Mouse (Mus musculus): ENCODE data around the gene Tfcp2l1. TPM values are rescaled to one million over a fixed set of nuclear protein-coding genes. Genes with fewer than 3 reads are reported as not detected.
A peak's percentile ranks its signal among the peaks of the same experiment; 100 is the strongest.

Gene Tfcp2l1
- 0.10 and 0.12 TPM in 2 replicates for polyA plus RNA-seq (2014; fragmentation: Nextera tagmentation; extraction: Ambion mirVana)

DNA sequence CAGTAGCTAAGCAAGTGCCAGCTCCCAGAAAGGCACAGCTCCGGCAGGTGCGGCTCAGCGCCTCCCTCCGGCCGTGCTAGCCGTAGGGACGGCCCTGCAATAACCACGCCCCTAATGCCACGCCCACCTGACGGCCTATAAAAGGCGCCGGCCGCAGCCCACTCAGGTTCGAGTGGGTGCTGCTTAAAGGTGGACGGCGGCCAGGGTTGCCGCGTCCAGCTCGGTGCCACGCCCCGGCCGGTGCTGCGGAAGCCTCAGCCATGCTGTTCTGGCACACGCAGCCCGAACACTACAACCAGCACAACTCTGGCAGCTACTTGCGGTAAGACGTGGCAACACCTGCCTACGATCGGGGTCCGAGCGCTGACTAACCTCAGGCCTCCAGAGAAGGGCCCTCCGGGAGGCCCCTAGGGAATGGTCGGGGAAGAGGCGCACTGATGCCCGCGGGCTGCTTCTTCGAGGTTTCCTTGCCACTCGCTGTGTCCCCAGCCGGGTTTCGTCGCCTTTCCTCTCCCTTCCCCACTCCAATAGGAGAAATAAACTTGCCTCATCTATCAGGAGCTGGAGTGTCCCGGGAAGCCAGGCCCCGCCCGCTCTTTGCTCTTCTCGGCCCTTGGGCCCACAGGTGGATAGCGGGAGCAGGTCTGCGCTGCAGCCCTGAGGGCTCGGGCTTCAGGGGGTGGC, at the start of gene Tfcp2l1:
Tfcp2l1 (plus strand) TSS at position 165 of the 684 bp plus-strand sequence.
- Histone ChIP-seq H3K4me1 (ENCODE audit: control insufficient read depth, insufficient read depth, low read length) (peaks cover 8% of the 10 kb centered on the region), H3K4me3 (ENCODE audit: low read depth, low read length) (peak within 1 kb of the TSS; percentile 50), H3K4me2 (peak within 1 kb of the TSS; percentile 95), H3K27me3 (ENCODE audit: control insufficient read depth, insufficient read depth, low read length) (peaks cover 17% of the 10 kb centered on the region), H3K9ac (ENCODE audit: low read length) (peak within 1 kb of the TSS; percentile 46), H3K27ac (ENCODE audit: low read depth, low read length) (no peak within 1 kb of the TSS), H3K36me3 (ENCODE audit: control insufficient read depth, insufficient read depth, low read length) (no peaks in the 10 kb centered on the region), H3K9me3 (ENCODE audit: control insufficient read depth, low read length) (no peaks in the 10 kb centered on the region)
- DNase-seq (ENCODE audit: low spot score, missing footprints) (peak; percentile 96), ATAC-seq (ENCODE audit: low FRiP score) (peak; percentile 88)
- WGBS, result under 1% methylated on average over 48 of the region's 48 CpGs

DNA sequence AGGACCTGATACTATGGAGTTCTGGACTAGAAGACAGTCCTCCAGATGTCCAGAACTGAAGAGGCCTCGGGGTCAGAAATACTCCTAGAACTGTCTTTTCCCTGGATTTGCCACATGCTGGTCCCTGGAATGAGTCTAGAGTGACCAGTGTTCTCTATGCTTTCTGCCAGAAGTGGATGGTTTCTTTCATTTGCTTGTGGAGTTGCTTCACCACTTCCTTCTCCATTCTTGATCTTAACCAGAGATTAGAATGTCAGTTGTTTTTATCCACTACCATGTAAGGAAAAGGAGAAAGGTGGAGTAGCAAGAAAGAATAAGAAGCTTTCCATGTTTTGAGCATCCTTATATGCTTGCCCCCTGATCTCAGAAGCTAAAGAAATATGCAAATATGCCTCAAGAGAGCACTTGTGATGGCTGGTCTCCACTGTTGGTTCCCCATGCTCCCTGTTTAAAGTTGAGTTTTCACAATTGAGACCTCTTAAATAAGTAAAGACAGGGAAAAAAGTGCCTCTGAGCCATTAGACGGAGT, 47.5 kb upstream of the Tfcp2l1 start:
- Histone ChIP-seq H3K9ac (ENCODE audit: low read length) (no peak overlapping the region), H3K4me2 (no peak overlapping the region), H3K36me3 (ENCODE audit: control insufficient read depth, insufficient read depth, low read length) (peaks cover 24% of the 10 kb centered on the region; the same call in 1 of the 2 replicates), H3K27ac (ENCODE audit: low read depth, low read length) (no peak overlapping the region), H3K4me3 (ENCODE audit: low read depth, low read length) (no peak overlapping the region), H3K4me1 (ENCODE audit: control insufficient read depth, insufficient read depth, low read length) (no peaks in the 10 kb centered on the region), H3K27me3 (ENCODE audit: control insufficient read depth, insufficient read depth, low read length) (no peaks in the 10 kb centered on the region), H3K9me3 (ENCODE audit: control insufficient read depth, low read length) (no peaks in the 10 kb centered on the region)
- DNase-seq (ENCODE audit: low spot score, missing footprints) (no peak), ATAC-seq (ENCODE audit: low FRiP score) (no peak)
- WGBS, result 96% methylated on average over 2 of the region's 2 CpGs

DNA sequence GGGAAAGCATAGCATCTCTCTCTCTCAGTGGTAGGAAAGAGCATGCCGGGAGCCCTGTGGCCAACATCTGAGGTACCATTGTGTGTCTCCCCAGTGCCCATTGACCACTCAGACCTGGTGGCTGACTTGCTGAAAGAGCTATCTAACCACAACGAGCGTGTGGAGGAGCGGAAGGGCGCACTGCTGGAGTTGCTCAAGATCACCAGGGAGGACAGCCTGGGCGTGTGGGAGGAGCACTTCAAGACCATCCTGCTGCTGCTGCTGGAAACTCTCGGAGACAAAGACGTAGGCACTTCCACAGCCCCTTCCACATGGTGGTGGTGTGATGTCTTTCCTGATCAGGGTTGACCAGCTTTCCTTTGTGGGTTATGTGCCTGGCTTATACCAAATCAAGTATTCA, 46.6 kb upstream of the Tfcp2l1 start:
- Histone ChIP-seq H3K4me2 (no peak overlapping the region), H3K9ac (ENCODE audit: low read length) (no peak overlapping the region), H3K4me3 (ENCODE audit: low read depth, low read length) (no peak overlapping the region), H3K4me1 (ENCODE audit: control insufficient read depth, insufficient read depth, low read length) (no peaks in the 10 kb centered on the region), H3K36me3 (ENCODE audit: control insufficient read depth, insufficient read depth, low read length) (peaks cover 20% of the 10 kb centered on the region; the same call in 1 of the 2 replicates), H3K27me3 (ENCODE audit: control insufficient read depth, insufficient read depth, low read length) (no peaks in the 10 kb centered on the region), H3K9me3 (ENCODE audit: control insufficient read depth, low read length) (no peaks in the 10 kb centered on the region), H3K27ac (ENCODE audit: low read depth, low read length) (no peak overlapping the region)
- 95% methylated on average over 8 of the region's 8 CpGs for WGBS
- ATAC-seq (ENCODE audit: low FRiP score), result no peak
- no peak for DNase-seq (ENCODE audit: low spot score, missing footprints)

DNA sequence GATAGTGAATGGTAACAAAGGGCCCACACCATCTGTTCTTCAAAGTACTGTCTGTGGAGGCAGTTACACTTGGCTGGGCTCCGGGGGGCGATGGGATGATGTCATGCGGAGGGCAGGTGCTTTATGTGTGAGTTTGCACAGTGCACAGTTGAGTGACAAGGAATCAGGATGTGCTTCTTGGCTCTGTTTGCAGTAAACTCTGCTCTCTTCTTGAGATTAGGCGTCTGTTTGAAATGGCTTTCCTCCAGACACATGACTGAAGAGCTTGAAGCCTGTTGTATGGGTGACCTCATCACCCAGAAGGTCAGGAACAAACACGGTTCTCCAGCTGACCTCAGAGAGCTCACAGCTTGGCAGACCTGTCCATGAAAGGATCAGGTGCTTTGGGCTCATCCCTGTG, 38.0 kb upstream of the Tfcp2l1 start:
- Histone ChIP-seq H3K9me3 (ENCODE audit: control insufficient read depth, low read length) (no peaks in the 10 kb centered on the region), H3K4me3 (ENCODE audit: low read depth, low read length) (no peak overlapping the region), H3K4me1 (ENCODE audit: control insufficient read depth, insufficient read depth, low read length) (no peaks in the 10 kb centered on the region), H3K36me3 (ENCODE audit: control insufficient read depth, insufficient read depth, low read length) (peaks cover 16% of the 10 kb centered on the region), H3K27me3 (ENCODE audit: control insufficient read depth, insufficient read depth, low read length) (no peaks in the 10 kb centered on the region), H3K9ac (ENCODE audit: low read length) (no peak overlapping the region), H3K27ac (ENCODE audit: low read depth, low read length) (no peak overlapping the region), H3K4me2 (no peak overlapping the region)
- 66% methylated on average over 5 of the region's 5 CpGs for WGBS
- ATAC-seq (ENCODE audit: low FRiP score), result peak; percentile 72
- DNase-seq (ENCODE audit: low spot score, missing footprints), result no peak

- ATAC-seq (ENCODE audit: low FRiP score), result no peak
- DNase-seq (ENCODE audit: low spot score, missing footprints), result no peak
- H3K4me2 ChIP-seq, result no peak overlapping the region
- H3K9ac ChIP-seq (ENCODE audit: low read length), result no peak overlapping the region
- no peaks in the 10 kb centered on the region for H3K4me1 ChIP-seq (ENCODE audit: control insufficient read depth, insufficient read depth, low read length)
- no peaks in the 10 kb centered on the region for H3K9me3 ChIP-seq (ENCODE audit: control insufficient read depth, low read length)
- H3K27ac ChIP-seq (ENCODE audit: low read depth, low read length), result no peak overlapping the region
- H3K36me3 ChIP-seq (ENCODE audit: control insufficient read depth, insufficient read depth, low read length), result peaks cover 21% of the 10 kb centered on the region
- WGBS, result 97% methylated on average over 4 of the region's 4 CpGs
- H3K27me3 ChIP-seq (ENCODE audit: control insufficient read depth, insufficient read depth, low read length), result no peaks in the 10 kb centered on the region
- no peak overlapping the region for H3K4me3 ChIP-seq (ENCODE audit: low read depth, low read length)
Measured at GRCm38 (mm10) chr1:118592933-118593332, 34.8 kb upstream of the Tfcp2l1 start.

- WGBS, result 80% methylated on average over 2 of the region's 2 CpGs
- Histone ChIP-seq H3K4me2 (no peak overlapping the region), H3K36me3 (ENCODE audit: control insufficient read depth, insufficient read depth, low read length) (peaks cover 25% of the 10 kb centered on the region), H3K9ac (ENCODE audit: low read length) (no peak overlapping the region), H3K9me3 (ENCODE audit: control insufficient read depth, low read length) (no peaks in the 10 kb centered on the region), H3K27ac (ENCODE audit: low read depth, low read length) (no peak overlapping the region), H3K27me3 (ENCODE audit: control insufficient read depth, insufficient read depth, low read length) (no peaks in the 10 kb centered on the region), H3K4me1 (ENCODE audit: control insufficient read depth, insufficient read depth, low read length) (no peaks in the 10 kb centered on the region), H3K4me3 (ENCODE audit: low read depth, low read length) (no peak overlapping the region)
- ATAC-seq (ENCODE audit: low FRiP score), result no peak
- no peak for DNase-seq (ENCODE audit: low spot score, missing footprints)
Measured at GRCm38 (mm10) chr1:118595395-118595794, 32.4 kb upstream of the Tfcp2l1 start.

- Histone ChIP-seq H3K27me3 (ENCODE audit: control insufficient read depth, insufficient read depth, low read length) (no peaks in the 10 kb centered on the region), H3K4me2 (no peak overlapping the region), H3K4me1 (ENCODE audit: control insufficient read depth, insufficient read depth, low read length) (no peaks in the 10 kb centered on the region), H3K4me3 (ENCODE audit: low read depth, low read length) (no peak overlapping the region), H3K9me3 (ENCODE audit: control insufficient read depth, low read length) (no peaks in the 10 kb centered on the region), H3K27ac (ENCODE audit: low read depth, low read length) (no peak overlapping the region), H3K9ac (ENCODE audit: low read length) (no peak overlapping the region), H3K36me3 (ENCODE audit: control insufficient read depth, insufficient read depth, low read length) (peaks cover 32% of the 10 kb centered on the region)
- DNase-seq (ENCODE audit: low spot score, missing footprints), result no peak
- WGBS, result 88% methylated on average over 2 of the region's 2 CpGs
- ATAC-seq (ENCODE audit: low FRiP score), result no peak
Measured at GRCm38 (mm10) chr1:118597475-118598213, 30.1 kb upstream of the Tfcp2l1 start.

DNA sequence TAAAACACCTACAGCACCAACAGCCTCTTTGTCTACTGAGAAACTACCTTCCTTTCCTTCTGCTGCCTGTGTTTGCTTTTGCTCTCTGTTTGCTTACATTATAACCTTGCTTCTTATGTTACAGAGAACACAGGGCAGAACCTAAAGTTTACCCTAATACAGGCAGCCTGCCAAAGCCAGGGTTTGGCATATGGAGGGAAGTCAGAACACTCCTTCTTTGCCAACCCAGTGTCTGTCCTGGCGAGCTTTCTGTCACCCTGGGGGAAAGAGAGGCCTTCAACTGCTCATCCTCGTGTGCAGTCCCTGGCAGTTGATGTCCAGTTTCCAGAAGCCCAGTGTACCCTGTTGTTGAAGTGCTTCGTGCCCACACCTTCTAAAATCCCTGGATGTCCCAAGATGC, 29.4 kb upstream of the Tfcp2l1 start:
- DNase-seq (ENCODE audit: low spot score, missing footprints) (no peak), ATAC-seq (ENCODE audit: low FRiP score) (no peak)
- Histone ChIP-seq H3K27ac (ENCODE audit: low read depth, low read length) (no peak overlapping the region), H3K4me3 (ENCODE audit: low read depth, low read length) (no peak overlapping the region), H3K9me3 (ENCODE audit: control insufficient read depth, low read length) (no peaks in the 10 kb centered on the region), H3K9ac (ENCODE audit: low read length) (no peak overlapping the region), H3K27me3 (ENCODE audit: control insufficient read depth, insufficient read depth, low read length) (no peaks in the 10 kb centered on the region), H3K4me1 (ENCODE audit: control insufficient read depth, insufficient read depth, low read length) (no peaks in the 10 kb centered on the region), H3K4me2 (no peak overlapping the region), H3K36me3 (ENCODE audit: control insufficient read depth, insufficient read depth, low read length) (peaks cover 35% of the 10 kb centered on the region)
- WGBS, result 84% methylated on average over 3 of the region's 3 CpGs

GRCm38 (mm10) chr1:118613631-118614183, 14.0 kb upstream of the Tfcp2l1 start:
- Histone ChIP-seq H3K36me3 (ENCODE audit: control insufficient read depth, insufficient read depth, low read length) (peaks cover 4% of the 10 kb centered on the region), H3K27ac (ENCODE audit: low read depth, low read length) (no peak overlapping the region), H3K27me3 (ENCODE audit: control insufficient read depth, insufficient read depth, low read length) (no peaks in the 10 kb centered on the region), H3K4me1 (ENCODE audit: control insufficient read depth, insufficient read depth, low read length) (no peaks in the 10 kb centered on the region), H3K9ac (ENCODE audit: low read length) (no peak overlapping the region), H3K9me3 (ENCODE audit: control insufficient read depth, low read length) (no peaks in the 10 kb centered on the region), H3K4me2 (no peak overlapping the region), H3K4me3 (ENCODE audit: low read depth, low read length) (no peak overlapping the region)
- ATAC-seq (ENCODE audit: low FRiP score) (no peak), DNase-seq (ENCODE audit: low spot score, missing footprints) (peak; percentile 64)
- 89% methylated on average over 3 of the region's 3 CpGs for WGBS

Data from midbrain, embryonic 11.5 days (tissue).